Mouse (Mus musculus) cerebellum, adult 2 months (tissue): ENCODE measurements around the gene Kctd2.

Source experiments
- CTCF ChIP-seq: fragments of 200-500 bp; IDR thresholded peaks from 2 replicates; pipeline ENCODE4 v1.5.1; 2011; ENCODE audit warnings: low read depth, mild to moderate bottlenecking, control low read depth, low read length, moderate library complexity, borderline replicate concordance; ENCODE audit not compliant: insufficient read depth
- POLR2A ChIP-seq: fragments of 200-500 bp; IDR thresholded peaks from 2 replicates; pipeline ENCODE4 v1.6.1; 2011; ENCODE audit warnings: low read length, control low read depth, borderline replicate concordance; ENCODE audit not compliant: insufficient read depth

DNA sequence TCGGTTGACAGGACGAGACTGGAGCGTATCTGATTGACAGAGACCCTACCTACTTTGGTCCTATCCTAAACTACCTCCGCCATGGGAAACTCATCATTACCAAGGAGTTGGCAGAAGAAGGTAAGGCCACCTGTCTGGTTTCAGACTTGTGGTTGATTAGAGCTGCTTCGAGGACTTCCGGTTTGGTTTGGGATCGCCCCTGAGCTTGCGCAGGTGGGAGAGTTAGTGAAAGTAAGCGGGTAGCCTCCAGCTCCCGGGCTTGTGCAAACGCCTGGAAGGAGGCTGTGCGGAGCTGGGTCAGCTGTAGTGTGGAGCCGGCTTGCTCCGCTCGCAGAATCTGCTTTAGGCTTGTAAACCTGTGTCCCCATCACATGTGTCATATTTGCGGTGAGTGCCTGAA is 2.0 kb downstream of the Kctd2 start:
- no peak for TF ChIP-seq CTCF
- TF ChIP-seq POLR2A = no peak
